Mouse (Mus musculus): ENCODE results near the gene Gm7534. TPM values are rescaled to one million over a fixed set of nuclear protein-coding genes. Genes with fewer than 3 reads are reported as not detected.

Gm7534 gene
- polyA plus RNA-seq (2012; rRNA removed), result not detected in 2 replicates

GRCm38 (mm10) chr4:134202904-134203303, at the start of gene Gm7534:
TSS of gene Gm7534 (minus strand) at chr4:134203004.
- TF ChIP-seq POLR2A (IDR thresholded peaks at IDR 0.05; ENCODE audit: extremely low read depth, insufficient read depth, low read length) (no peak), CTCF (IDR thresholded peaks at IDR 0.05; ENCODE audit: extremely low read depth, insufficient read depth, low read length) (no peak)
- Histone ChIP-seq H3K4me3 (ENCODE audit: insufficient read depth, low read length) (no peak within 1 kb of the TSS), H3K4me1 (ENCODE audit: control insufficient read depth, insufficient read depth, low read length) (no peaks in the 10 kb centered on the region), H3K27ac (ENCODE audit: insufficient read depth, low read length) (no peak within 1 kb of the TSS)

- H3K4me1 ChIP-seq (ENCODE audit: control insufficient read depth, insufficient read depth, low read length), result no peaks in the 10 kb centered on the region
- peak overlapping the region; percentile 33 for H3K4me3 ChIP-seq (ENCODE audit: insufficient read depth, low read length)
- TF ChIP-seq CTCF (IDR thresholded peaks at IDR 0.05; ENCODE audit: extremely low read depth, insufficient read depth, low read length), result no peak
- H3K27ac ChIP-seq (ENCODE audit: insufficient read depth, low read length), result peak overlapping the region; percentile 15; the same call in 1 of the 2 replicates
Measured at GRCm38 (mm10) chr4:134252131-134252910, 49.5 kb upstream of the Gm7534 start.

GRCm38 (mm10) chr4:134251241-134252130, 48.7 kb upstream of the Gm7534 start:
- Histone ChIP-seq H3K4me1 (ENCODE audit: control insufficient read depth, insufficient read depth, low read length) (no peaks in the 10 kb centered on the region), H3K27ac (ENCODE audit: insufficient read depth, low read length) (no peak overlapping the region)
- no peak for TF ChIP-seq POLR2A (IDR thresholded peaks at IDR 0.05; ENCODE audit: extremely low read depth, insufficient read depth, low read length)

GRCm38 (mm10) chr4:134250930-134251240, 48.1 kb upstream of the Gm7534 start:
- Histone ChIP-seq H3K4me3 (ENCODE audit: insufficient read depth, low read length) (peak overlapping the region; percentile 33), H3K4me1 (ENCODE audit: control insufficient read depth, insufficient read depth, low read length) (no peaks in the 10 kb centered on the region), H3K27ac (ENCODE audit: insufficient read depth, low read length) (no peak overlapping the region)
- TF ChIP-seq CTCF (IDR thresholded peaks at IDR 0.05; ENCODE audit: extremely low read depth, insufficient read depth, low read length) (no peak), POLR2A (IDR thresholded peaks at IDR 0.05; ENCODE audit: extremely low read depth, insufficient read depth, low read length) (no peak)

More at GRCm38 (mm10) chr4:134251241-134252130, 48.7 kb upstream of the Gm7534 start:
- H3K4me3 ChIP-seq (ENCODE audit: insufficient read depth, low read length), result peak overlapping the region; percentile 33

- Histone ChIP-seq H3K4me3 (ENCODE audit: insufficient read depth, low read length) (peak overlapping the region; percentile 33), H3K27ac (ENCODE audit: insufficient read depth, low read length) (no peak overlapping the region), H3K4me1 (ENCODE audit: control insufficient read depth, insufficient read depth, low read length) (no peaks in the 10 kb centered on the region)
- no peak for TF ChIP-seq POLR2A (IDR thresholded peaks at IDR 0.05; ENCODE audit: extremely low read depth, insufficient read depth, low read length)
- no peak for TF ChIP-seq CTCF (IDR thresholded peaks at IDR 0.05; ENCODE audit: extremely low read depth, insufficient read depth, low read length)
Measured at GRCm38 (mm10) chr4:134250116-134250929, 47.5 kb upstream of the Gm7534 start.

- H3K4me3 ChIP-seq (ENCODE audit: insufficient read depth, low read length), result peak overlapping the region; percentile 27
- 0 out of 2 replicates have a peak, but pooled peaks cover under 1% of the 10 kb centered on the region for H3K4me1 ChIP-seq (ENCODE audit: control insufficient read depth, insufficient read depth, low read length)
- TF ChIP-seq POLR2A (IDR thresholded peaks at IDR 0.05; ENCODE audit: extremely low read depth, insufficient read depth, low read length) (no peak), CTCF (IDR thresholded peaks at IDR 0.05; ENCODE audit: extremely low read depth, insufficient read depth, low read length) (no peak; the same call in 1 of the 2 replicates)
- no peak overlapping the region for H3K27ac ChIP-seq (ENCODE audit: insufficient read depth, low read length)
Measured at GRCm38 (mm10) chr4:134249651-134250050, 46.8 kb upstream of the Gm7534 start.

GRCm38 (mm10) chr4:134246719-134247258, 44.0 kb upstream of the Gm7534 start, which contains the start of gene Gm30191:
TSS of gene Gm30191 (plus strand) at chr4:134246935.
- H3K27ac ChIP-seq (ENCODE audit: insufficient read depth, low read length), result no peak within 1 kb of the TSS
- peak within 1 kb of the TSS; percentile 68; the same call in 1 of the 2 replicates for H3K4me3 ChIP-seq (ENCODE audit: insufficient read depth, low read length)
- H3K4me1 ChIP-seq (ENCODE audit: control insufficient read depth, insufficient read depth, low read length), result 0 out of 2 replicates have a peak, but pooled peaks cover 1% of the 10 kb centered on the region
- TF ChIP-seq CTCF (IDR thresholded peaks at IDR 0.05; ENCODE audit: extremely low read depth, insufficient read depth, low read length), result no peak
- TF ChIP-seq POLR2A (IDR thresholded peaks at IDR 0.05; ENCODE audit: extremely low read depth, insufficient read depth, low read length), result no peak

- TF ChIP-seq POLR2A (IDR thresholded peaks at IDR 0.05; ENCODE audit: extremely low read depth, insufficient read depth, low read length) (no peak), CTCF (IDR thresholded peaks at IDR 0.05; ENCODE audit: extremely low read depth, insufficient read depth, low read length) (no peak)
- Histone ChIP-seq H3K4me1 (ENCODE audit: control insufficient read depth, insufficient read depth, low read length) (0 out of 2 replicates have a peak, but pooled peaks cover 1% of the 10 kb centered on the region), H3K4me3 (ENCODE audit: insufficient read depth, low read length) (no peak overlapping the region), H3K27ac (ENCODE audit: insufficient read depth, low read length) (no peak overlapping the region)
Measured at GRCm38 (mm10) chr4:134246256-134246655, 43.5 kb upstream of the Gm7534 start.

All from cortical plate, adult 2 months (tissue).